Mouse (Mus musculus): ENCODE results near the gene Iqsec3. TPM values are rescaled to one million over a fixed set of nuclear protein-coding genes. Genes with fewer than 3 reads are reported as not detected.
A peak's percentile ranks its signal among the peaks of the same experiment; 100 is the strongest.

The Iqsec3 gene
- polyA plus RNA-seq, 1 experiment from 2014 or later = 0.27 TPM

GRCm38 (mm10) chr6:121356041-121356440 lies 117.4 kb downstream of the Iqsec3 start:
- H3K27me3 ChIP-seq = peaks cover 9% of the 10 kb centered on the region
- H3K4me3 ChIP-seq = no peak overlapping the region
- no peak for ATAC-seq (ENCODE audit: insufficient number of reproducible peaks, insufficient read depth, low FRiP score, low TSS enrichment, low read depth)
- H3K27ac ChIP-seq = no peak overlapping the region
- H3K9ac ChIP-seq = no peak overlapping the region
- no peaks in the 10 kb centered on the region for H3K36me3 ChIP-seq
- WGBS = 89% methylated on average over 1 of the region's 1 CpGs
- H3K4me2 ChIP-seq = no peak overlapping the region
- H3K4me1 ChIP-seq = no peaks in the 10 kb centered on the region
- no peaks in the 10 kb centered on the region for H3K9me3 ChIP-seq

GRCm38 (mm10) chr6:121352276-121352675 lies 121.2 kb downstream of the Iqsec3 start:
- H3K9ac ChIP-seq = no peak overlapping the region
- H3K36me3 ChIP-seq = no peaks in the 10 kb centered on the region
- 0 out of 2 replicates have a peak, but pooled peaks cover 6% of the 10 kb centered on the region for H3K4me1 ChIP-seq
- H3K4me3 ChIP-seq = no peak overlapping the region
- no peak overlapping the region for H3K4me2 ChIP-seq
- H3K9me3 ChIP-seq = no peaks in the 10 kb centered on the region
- no peak for ATAC-seq (ENCODE audit: insufficient number of reproducible peaks, insufficient read depth, low FRiP score, low TSS enrichment, low read depth)
- peaks cover 9% of the 10 kb centered on the region for H3K27me3 ChIP-seq
- WGBS = 43% methylated on average over 2 of the region's 2 CpGs
- H3K27ac ChIP-seq = no peak overlapping the region

GRCm38 (mm10) chr6:121346428-121346827 lies 127.0 kb downstream of the Iqsec3 start:
- H3K27ac ChIP-seq = no peak overlapping the region
- no peak for ATAC-seq (ENCODE audit: insufficient number of reproducible peaks, insufficient read depth, low FRiP score, low TSS enrichment, low read depth)
- 0 out of 2 replicates have a peak, but pooled peaks cover 6% of the 10 kb centered on the region for H3K4me1 ChIP-seq
- no peaks in the 10 kb centered on the region for H3K36me3 ChIP-seq
- no peak overlapping the region for H3K4me3 ChIP-seq
- 54% methylated on average over 8 of the region's 8 CpGs for WGBS
- H3K9me3 ChIP-seq = no peaks in the 10 kb centered on the region
- peaks cover 5% of the 10 kb centered on the region for H3K27me3 ChIP-seq
- H3K9ac ChIP-seq = no peak overlapping the region
- no peak overlapping the region for H3K4me2 ChIP-seq

- 57% methylated on average over 5 of the region's 5 CpGs for WGBS
- ATAC-seq (ENCODE audit: insufficient number of reproducible peaks, insufficient read depth, low FRiP score, low TSS enrichment, low read depth) = no peak
- no peak overlapping the region for H3K4me2 ChIP-seq
- H3K4me1 ChIP-seq = no peaks in the 10 kb centered on the region
- no peaks in the 10 kb centered on the region for H3K9me3 ChIP-seq
- H3K36me3 ChIP-seq = no peaks in the 10 kb centered on the region
- H3K27me3 ChIP-seq = peaks cover 13% of the 10 kb centered on the region
- no peak overlapping the region for H3K27ac ChIP-seq
- no peak overlapping the region for H3K9ac ChIP-seq
- no peak overlapping the region for H3K4me3 ChIP-seq
These were observed 129.1 kb downstream of the Iqsec3 start for GRCm38 (mm10) chr6:121344329-121344728.

GRCm38 (mm10) chr6:121343771-121344123 lies 129.7 kb downstream of the Iqsec3 start:
- no peak overlapping the region for H3K27ac ChIP-seq
- WGBS = 68% methylated on average over 6 of the region's 6 CpGs
- no peaks in the 10 kb centered on the region for H3K36me3 ChIP-seq
- peaks cover 13% of the 10 kb centered on the region for H3K27me3 ChIP-seq
- no peak for ATAC-seq (ENCODE audit: insufficient number of reproducible peaks, insufficient read depth, low FRiP score, low TSS enrichment, low read depth)
- no peak overlapping the region for H3K4me2 ChIP-seq
- no peaks in the 10 kb centered on the region for H3K4me1 ChIP-seq
- H3K9me3 ChIP-seq = no peaks in the 10 kb centered on the region
- H3K4me3 ChIP-seq = no peak overlapping the region
- H3K9ac ChIP-seq = no peak overlapping the region

GRCm38 (mm10) chr6:121343026-121343770 lies 130.3 kb downstream of the Iqsec3 start, which contains the start of gene Slc6a12:
Gene Slc6a12, plus strand, starts transcription at chr6:121343076.
- no peak within 1 kb of the TSS for H3K4me2 ChIP-seq
- H3K4me3 ChIP-seq = no peak within 1 kb of the TSS
- H3K9ac ChIP-seq = no peak within 1 kb of the TSS
- H3K27ac ChIP-seq = no peak within 1 kb of the TSS
- no peaks in the 10 kb centered on the region for H3K4me1 ChIP-seq
- no peaks in the 10 kb centered on the region for H3K36me3 ChIP-seq
- H3K9me3 ChIP-seq = no peaks in the 10 kb centered on the region
- 75% methylated on average over 15 of the region's 15 CpGs for WGBS
- ATAC-seq (ENCODE audit: insufficient number of reproducible peaks, insufficient read depth, low FRiP score, low TSS enrichment, low read depth) = peak; percentile 16; the same call in 1 of the 2 replicates
- peaks cover 13% of the 10 kb centered on the region for H3K27me3 ChIP-seq

GRCm38 (mm10) chr6:121341650-121342049 lies 131.8 kb downstream of the Iqsec3 start:
- H3K36me3 ChIP-seq = no peaks in the 10 kb centered on the region
- peaks cover 13% of the 10 kb centered on the region for H3K27me3 ChIP-seq
- WGBS = 90% methylated on average over 6 of the region's 6 CpGs
- no peak overlapping the region for H3K4me2 ChIP-seq
- H3K27ac ChIP-seq = no peak overlapping the region
- no peak overlapping the region for H3K9ac ChIP-seq
- ATAC-seq (ENCODE audit: insufficient number of reproducible peaks, insufficient read depth, low FRiP score, low TSS enrichment, low read depth) = no peak
- H3K4me1 ChIP-seq = no peaks in the 10 kb centered on the region
- H3K9me3 ChIP-seq = no peaks in the 10 kb centered on the region
- no peak overlapping the region for H3K4me3 ChIP-seq

GRCm38 (mm10) chr6:121338519-121338896 lies 135.0 kb downstream of the Iqsec3 start:
- no peaks in the 10 kb centered on the region for H3K9me3 ChIP-seq
- H3K4me3 ChIP-seq = no peak overlapping the region
- H3K27me3 ChIP-seq = peaks cover 13% of the 10 kb centered on the region
- 43% methylated on average over 4 of the region's 4 CpGs for WGBS
- no peaks in the 10 kb centered on the region for H3K36me3 ChIP-seq
- H3K9ac ChIP-seq = no peak overlapping the region
- no peak overlapping the region for H3K4me2 ChIP-seq
- H3K4me1 ChIP-seq = no peaks in the 10 kb centered on the region
- no peak for ATAC-seq (ENCODE audit: insufficient number of reproducible peaks, insufficient read depth, low FRiP score, low TSS enrichment, low read depth)
- H3K27ac ChIP-seq = no peak overlapping the region

GRCm38 (mm10) chr6:121337770-121338518 lies 135.5 kb downstream of the Iqsec3 start:
- H3K4me1 ChIP-seq = no peaks in the 10 kb centered on the region
- ATAC-seq (ENCODE audit: insufficient number of reproducible peaks, insufficient read depth, low FRiP score, low TSS enrichment, low read depth) = no peak; the same call in 1 of the 2 replicates
- H3K36me3 ChIP-seq = no peaks in the 10 kb centered on the region
- no peak overlapping the region for H3K4me3 ChIP-seq
- no peaks in the 10 kb centered on the region for H3K9me3 ChIP-seq
- H3K27me3 ChIP-seq = peaks cover 13% of the 10 kb centered on the region
- H3K4me2 ChIP-seq = no peak overlapping the region
- H3K9ac ChIP-seq = no peak overlapping the region
- 30% methylated on average over 3 of the region's 3 CpGs for WGBS
- H3K27ac ChIP-seq = no peak overlapping the region

- H3K4me3 ChIP-seq = no peak overlapping the region
- no peak overlapping the region for H3K9ac ChIP-seq
- whole genome bisulfite sequencing = 90% methylated on average over 9 of the region's 9 CpGs
- no peak overlapping the region for H3K27ac ChIP-seq
- H3K4me2 ChIP-seq = no peak overlapping the region
- H3K36me3 ChIP-seq = no peaks in the 10 kb centered on the region
- no peaks in the 10 kb centered on the region for H3K9me3 ChIP-seq
- ATAC-seq (ENCODE audit: insufficient number of reproducible peaks, insufficient read depth, low FRiP score, low TSS enrichment, low read depth) = no peak
- peaks cover 13% of the 10 kb centered on the region for H3K27me3 ChIP-seq
- no peaks in the 10 kb centered on the region for H3K4me1 ChIP-seq
These were observed 136.2 kb downstream of the Iqsec3 start for GRCm38 (mm10) chr6:121337229-121337628.

- H3K27ac ChIP-seq = no peak overlapping the region
- H3K36me3 ChIP-seq = no peaks in the 10 kb centered on the region
- H3K27me3 ChIP-seq = peaks cover 9% of the 10 kb centered on the region
- 70% methylated on average over 8 of the region's 8 CpGs for WGBS
- H3K9me3 ChIP-seq = no peaks in the 10 kb centered on the region
- no peak for ATAC-seq (ENCODE audit: insufficient number of reproducible peaks, insufficient read depth, low FRiP score, low TSS enrichment, low read depth)
- no peak overlapping the region for H3K4me3 ChIP-seq
- no peaks in the 10 kb centered on the region for H3K4me1 ChIP-seq
- no peak overlapping the region for H3K9ac ChIP-seq
- H3K4me2 ChIP-seq = no peak overlapping the region
These were observed 136.9 kb downstream of the Iqsec3 start for GRCm38 (mm10) chr6:121336558-121336957.

GRCm38 (mm10) chr6:121335841-121336240 lies 137.6 kb downstream of the Iqsec3 start:
- no peak for ATAC-seq (ENCODE audit: insufficient number of reproducible peaks, insufficient read depth, low FRiP score, low TSS enrichment, low read depth)
- no peak overlapping the region for H3K4me2 ChIP-seq
- no peak overlapping the region for H3K9ac ChIP-seq
- no peaks in the 10 kb centered on the region for H3K4me1 ChIP-seq
- WGBS = 88% methylated on average over 9 of the region's 9 CpGs
- 0 out of 2 replicates have a peak, but pooled peaks cover 7% of the 10 kb centered on the region for H3K27me3 ChIP-seq
- H3K4me3 ChIP-seq = no peak overlapping the region
- H3K27ac ChIP-seq = no peak overlapping the region
- no peaks in the 10 kb centered on the region for H3K9me3 ChIP-seq
- no peaks in the 10 kb centered on the region for H3K36me3 ChIP-seq

Data from embryonic facial prominence, embryonic 13.5 days (tissue).